Mouse (Mus musculus): ENCODE data around the gene Ndufc1. TPM values are rescaled to one million over a fixed set of nuclear protein-coding genes. Genes with fewer than 3 reads are reported as not detected.
"Not testable (repeated sequence)": the region's sequence is repeated elsewhere in the genome, so short reads cannot be mapped to it uniquely, and the experiment has no call there.

Gene Ndufc1
- polyA plus RNA-seq, 1 experiment = 205 TPM

GRCm38 (mm10) chr3:51397700-51398299 is 11.0 kb downstream of the Ndufc1 start:
- TF ChIP-seq CTCF (IDR thresholded peaks at IDR 0.05; ENCODE audit: borderline replicate concordance, insufficient read depth, low read length) (no peak), POLR2A (IDR thresholded peaks at IDR 0.05; ENCODE audit: low read depth, low read length) (no peak)

GRCm38 (mm10) chr3:51396219-51397068 is 12.3 kb downstream of the Ndufc1 start, which contains the start of gene Mgarp:
TSS of gene Mgarp (minus strand) at chr3:51396738.
- TF ChIP-seq CTCF (IDR thresholded peaks at IDR 0.05; ENCODE audit: borderline replicate concordance, insufficient read depth, low read length) (no peak), POLR2A (IDR thresholded peaks at IDR 0.05; ENCODE audit: low read depth, low read length) (no peak)
- no peak within 1 kb of the TSS for H3K27ac ChIP-seq (ENCODE audit: insufficient read depth, low read length)
- H3K4me1 ChIP-seq (ENCODE audit: control insufficient read depth, insufficient read depth, low read length) = no peaks in the 10 kb centered on the region
- H3K4me3 ChIP-seq (ENCODE audit: insufficient read depth, low read length) = peak within 1 kb of the TSS; percentile 53

More at GRCm38 (mm10) chr3:51397700-51398299, 11.0 kb downstream of the Ndufc1 start:
- Histone ChIP-seq H3K27ac (ENCODE audit: insufficient read depth, low read length) (no peak overlapping the region), H3K4me1 (ENCODE audit: control insufficient read depth, insufficient read depth, low read length) (no peaks in the 10 kb centered on the region), H3K4me3 (ENCODE audit: insufficient read depth, low read length) (no peak overlapping the region)

GRCm38 (mm10) chr3:51395461-51396145 is 13.2 kb downstream of the Ndufc1 start:
- Histone ChIP-seq H3K4me3 (ENCODE audit: insufficient read depth, low read length) (no peak overlapping the region), H3K4me1 (ENCODE audit: control insufficient read depth, insufficient read depth, low read length) (no peaks in the 10 kb centered on the region), H3K27ac (ENCODE audit: insufficient read depth, low read length) (no peak overlapping the region)
- TF ChIP-seq POLR2A (IDR thresholded peaks at IDR 0.05; ENCODE audit: low read depth, low read length) (no peak), CTCF (IDR thresholded peaks at IDR 0.05; ENCODE audit: borderline replicate concordance, insufficient read depth, low read length) (no peak)

- no peaks in the 10 kb centered on the region for H3K4me1 ChIP-seq (ENCODE audit: control insufficient read depth, insufficient read depth, low read length)
- H3K4me3 ChIP-seq (ENCODE audit: insufficient read depth, low read length) = no peak overlapping the region
- no peak overlapping the region for H3K27ac ChIP-seq (ENCODE audit: insufficient read depth, low read length)
- no peak for TF ChIP-seq POLR2A (IDR thresholded peaks at IDR 0.05; ENCODE audit: low read depth, low read length)
These were observed 13.9 kb downstream of the Ndufc1 start for GRCm38 (mm10) chr3:51394881-51395280.

GRCm38 (mm10) chr3:51393651-51394050 is 15.1 kb downstream of the Ndufc1 start:
- no peaks in the 10 kb centered on the region for H3K4me1 ChIP-seq (ENCODE audit: control insufficient read depth, insufficient read depth, low read length)
- H3K27ac ChIP-seq (ENCODE audit: insufficient read depth, low read length) = no peak overlapping the region
- TF ChIP-seq CTCF (IDR thresholded peaks at IDR 0.05; ENCODE audit: borderline replicate concordance, insufficient read depth, low read length) (no peak), POLR2A (IDR thresholded peaks at IDR 0.05; ENCODE audit: low read depth, low read length) (no peak)
- no peak overlapping the region for H3K4me3 ChIP-seq (ENCODE audit: insufficient read depth, low read length)

GRCm38 (mm10) chr3:51393018-51393417 is 15.8 kb downstream of the Ndufc1 start:
- not testable (repeated sequence) for H3K4me3 ChIP-seq (ENCODE audit: insufficient read depth, low read length); H3K4me1 ChIP-seq (ENCODE audit: control insufficient read depth, insufficient read depth, low read length); H3K27ac ChIP-seq (ENCODE audit: insufficient read depth, low read length)

GRCm38 (mm10) chr3:51391591-51391990 is 17.2 kb downstream of the Ndufc1 start:
- Histone ChIP-seq H3K27ac (ENCODE audit: insufficient read depth, low read length) (no peak overlapping the region), H3K4me1 (ENCODE audit: control insufficient read depth, insufficient read depth, low read length) (no peaks in the 10 kb centered on the region), H3K4me3 (ENCODE audit: insufficient read depth, low read length) (no peak overlapping the region)
- TF ChIP-seq CTCF (IDR thresholded peaks at IDR 0.05; ENCODE audit: borderline replicate concordance, insufficient read depth, low read length) (no peak), POLR2A (IDR thresholded peaks at IDR 0.05; ENCODE audit: low read depth, low read length) (no peak)

GRCm38 (mm10) chr3:51391095-51391494 is 17.7 kb downstream of the Ndufc1 start:
- Histone ChIP-seq H3K27ac (ENCODE audit: insufficient read depth, low read length) (no peak overlapping the region), H3K4me1 (ENCODE audit: control insufficient read depth, insufficient read depth, low read length) (no peaks in the 10 kb centered on the region), H3K4me3 (ENCODE audit: insufficient read depth, low read length) (no peak overlapping the region)
- TF ChIP-seq CTCF (IDR thresholded peaks at IDR 0.05; ENCODE audit: borderline replicate concordance, insufficient read depth, low read length) (no peak), POLR2A (IDR thresholded peaks at IDR 0.05; ENCODE audit: low read depth, low read length) (no peak)

- Histone ChIP-seq H3K27ac (ENCODE audit: insufficient read depth, low read length) (no peak overlapping the region), H3K4me1 (ENCODE audit: control insufficient read depth, insufficient read depth, low read length) (no peaks in the 10 kb centered on the region), H3K4me3 (ENCODE audit: insufficient read depth, low read length) (no peak overlapping the region)
- TF ChIP-seq CTCF (IDR thresholded peaks at IDR 0.05; ENCODE audit: borderline replicate concordance, insufficient read depth, low read length) = no peak
These were observed 19.9 kb downstream of the Ndufc1 start for GRCm38 (mm10) chr3:51388904-51389303.

GRCm38 (mm10) chr3:51387868-51388381 is 20.9 kb downstream of the Ndufc1 start:
- no peak overlapping the region for H3K27ac ChIP-seq (ENCODE audit: insufficient read depth, low read length)
- TF ChIP-seq POLR2A (IDR thresholded peaks at IDR 0.05; ENCODE audit: low read depth, low read length) (no peak), CTCF (IDR thresholded peaks at IDR 0.05; ENCODE audit: borderline replicate concordance, insufficient read depth, low read length) (no peak)
- H3K4me3 ChIP-seq (ENCODE audit: insufficient read depth, low read length) = no peak overlapping the region
- no peaks in the 10 kb centered on the region for H3K4me1 ChIP-seq (ENCODE audit: control insufficient read depth, insufficient read depth, low read length)
